ENCODE assay signal across 10 mouse cellular contexts in the genomic region with DNA sequence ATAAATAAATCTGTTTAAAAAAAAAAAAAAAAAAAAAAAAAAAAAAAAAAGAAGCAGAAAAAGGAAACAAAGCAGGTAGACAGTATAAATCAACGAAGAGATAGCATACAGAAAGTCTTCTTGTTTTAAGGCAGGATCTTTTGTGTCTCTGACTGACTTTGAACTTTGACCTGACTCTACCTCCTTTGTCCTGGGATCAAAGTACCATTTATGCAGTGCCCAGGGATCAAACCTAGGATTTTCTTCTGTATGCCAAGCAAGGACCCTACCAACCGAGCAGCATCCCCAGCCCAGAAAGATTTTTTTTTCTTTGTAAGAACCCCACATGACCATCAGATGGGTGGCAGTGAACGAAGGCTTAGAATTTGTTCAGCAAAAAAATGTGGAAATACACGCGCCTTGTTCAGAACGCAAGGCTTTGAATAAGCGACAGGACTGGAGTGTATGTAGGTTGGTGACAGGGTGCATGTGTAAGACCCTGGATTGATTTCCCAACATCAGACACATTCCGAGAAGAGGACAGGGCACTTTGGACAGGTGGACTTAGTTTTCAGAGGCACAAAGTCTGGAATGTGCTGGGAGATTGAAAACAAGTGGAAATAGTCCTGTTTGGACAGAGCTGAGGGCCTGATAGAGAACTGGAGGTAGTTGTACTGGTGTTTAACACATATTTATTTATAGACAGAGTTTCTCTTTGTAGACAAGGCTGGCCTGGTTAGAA. TPM values are rescaled to one million over a fixed set of nuclear protein-coding genes. Genes with fewer than 3 reads are reported as not detected.
DNase-seq lines count a peak whose midpoint lies in the region; ATAC-seq lines count a peak whose summit lies in the region.
"Had no signal": no experiment of that assay in that cellular context is flagged by ENCODE, and none has a peak within 500 bp of the region (broad histone marks: within the 10 kb centered on the region; RNA-seq: fewer than 3 reads in every experiment).

No protein-coding gene starts in this region.

- WGBS in heart, embryonic 12.5 days: 85% methylated on average over 8 of the region's 8 CpGs
- 68% methylated on average over 8 of the region's 8 CpGs for WGBS in lung, embryonic 16.5 days
- WGBS in limb, embryonic 11.5 days: 81% methylated on average over 8 of the region's 8 CpGs

- H3K9ac ChIP-seq in heart, embryonic 12.5 days: no peak overlapping the region; the same call in 1 of the 2 replicates
- no peak overlapping the region for H3K9ac ChIP-seq in lung, embryonic 16.5 days (ENCODE audit: low read length)
- no peak overlapping the region for H3K9ac ChIP-seq in limb, embryonic 11.5 days (ENCODE audit: low read length)

- H3K4me2 ChIP-seq in heart, embryonic 12.5 days: peak overlapping the region; percentile 95
- H3K4me2 ChIP-seq in lung, embryonic 16.5 days (ENCODE audit: low read depth, low read length): no peak overlapping the region
- H3K4me2 ChIP-seq in limb, embryonic 11.5 days (ENCODE audit: low read depth, severe bottlenecking): peak overlapping the region; percentile 87

- H3K4me3 ChIP-seq in heart, embryonic 12.5 days: no peak overlapping the region
- H3K4me3 ChIP-seq in lung, embryonic 16.5 days (ENCODE audit: low read length): no peak overlapping the region; the same call in 1 of the 2 replicates
- H3K4me3 ChIP-seq in limb, embryonic 11.5 days (ENCODE audit: low read depth, low read length): no peak overlapping the region

- no peaks in the 10 kb centered on the region for H3K27me3 ChIP-seq in heart, embryonic 12.5 days (replicated peaks)
- no peaks in the 10 kb centered on the region for H3K27me3 ChIP-seq in lung, embryonic 16.5 days (ENCODE audit: control insufficient read depth, insufficient read depth, low read depth, low read length)
- no peaks in the 10 kb centered on the region for H3K27me3 ChIP-seq in limb, embryonic 11.5 days (ENCODE audit: control insufficient read depth, insufficient read depth, low read length)

- H3K36me3 ChIP-seq in heart, embryonic 12.5 days: peaks cover 5% of the 10 kb centered on the region; the same call in 1 of the 2 replicates
- no peaks in the 10 kb centered on the region; the same call in 1 of the 2 replicates for H3K36me3 ChIP-seq in lung, embryonic 16.5 days (ENCODE audit: control insufficient read depth, insufficient read depth, low read length)
- H3K36me3 ChIP-seq in limb, embryonic 11.5 days (ENCODE audit: control insufficient read depth, insufficient read depth, low read length): no peaks in the 10 kb centered on the region

- no peak for DNase-seq in heart, adult 8-10 months (ENCODE audit: low spot score)
- DNase-seq in lung, postnatal 36 days: no peak
- peak; percentile 24 for DNase-seq in limb, embryonic 11.5 days (ENCODE audit: low spot score)
- DNase-seq in naive thymus-derived CD4-positive, alpha-beta T cell, adult 2 months (ENCODE audit: low read depth): peak; percentile 25
- DNase-seq in urinary bladder, adult 2 months (ENCODE audit: low spot score): no peak
- DNase-seq in cerebellum, adult 11-12 months: no peak
- DNase-seq: adrenal gland, postnatal 10 days; gastrocnemius, postnatal 10 days had no signal

- H3K9me3 ChIP-seq in heart, embryonic 12.5 days (replicated peaks): 0 out of 2 replicates have a peak, but pooled peaks cover under 1% of the 10 kb centered on the region
- H3K9me3 ChIP-seq in lung, embryonic 16.5 days (ENCODE audit: control insufficient read depth, low read length): no peaks in the 10 kb centered on the region
- no peaks in the 10 kb centered on the region for H3K9me3 ChIP-seq in limb, embryonic 11.5 days (ENCODE audit: control insufficient read depth, low read length)

- no peak for ATAC-seq in heart, embryonic 12.5 days (ENCODE audit: insufficient number of reproducible peaks, low FRiP score)
- no peak for ATAC-seq in lung, embryonic 16.5 days (ENCODE audit: low read depth)
- ATAC-seq in limb, embryonic 11.5 days (ENCODE audit: insufficient number of reproducible peaks, low FRiP score, low TSS enrichment, low read depth): no peak

- peaks cover 19% of the 10 kb centered on the region for H3K4me1 ChIP-seq in heart, embryonic 12.5 days (replicated peaks)
- H3K4me1 ChIP-seq in lung, embryonic 16.5 days (replicated peaks; ENCODE audit: control insufficient read depth, insufficient read depth, low read length): peaks cover 15% of the 10 kb centered on the region
- H3K4me1 ChIP-seq in limb, embryonic 11.5 days (ENCODE audit: control insufficient read depth, insufficient read depth, low read length): peaks cover 14% of the 10 kb centered on the region

- H3K27ac ChIP-seq in heart, embryonic 12.5 days (ENCODE audit: poor library complexity, severe bottlenecking): peak overlapping the region; percentile 25; the same call in 1 of the 2 replicates
- H3K27ac ChIP-seq in lung, embryonic 16.5 days (ENCODE audit: low read length): peak overlapping the region; percentile 94; the same call in 1 of the 2 replicates
- H3K27ac ChIP-seq in limb, embryonic 11.5 days (replicated peaks; ENCODE audit: low read depth, low read length): no peak overlapping the region

RNA-seq across cellular contexts. Expression of gene Pim1, which starts 2.1 kb away (rescaled TPM):
- 25.1 and 27.0 TPM in 2 replicates for polyA plus RNA-seq in heart, embryonic 12.5 days (2016; fragmentation: Nextera tagmentation; extraction: Ambion mirVana)
- 10 to 100 TPM; 16.0 to 22.3 (median 17.4) TPM for total RNA-seq in heart, adult 8-10 months (2022)
- polyA plus RNA-seq in lung, embryonic 16.5 days (2015; fragmentation: Nextera tagmentation; extraction: Ambion mirVana): 15.6 and 16.6 TPM in 2 replicates
- polyA plus RNA-seq in limb, embryonic 11.5 days (2014; fragmentation: Nextera tagmentation; extraction: Ambion mirVana): 19.1 and 21.5 TPM in 2 replicates
- 21.2 and 24.4 TPM in 2 replicates for polyA plus RNA-seq in urinary bladder, adult 2 months (2012; rRNA removed)

Comparison
In these comparisons a context has a peak if more than half of its experiments do, and no peak if none do; other contexts are left out.
1. DNase-seq: peak in limb, embryonic 11.5 days (single experiment) and naive thymus-derived CD4-positive, alpha-beta T cell, adult 2 months (single experiment); none in heart, adult 8-10 months (single experiment), lung, postnatal 36 days (single experiment), urinary bladder, adult 2 months (single experiment) and cerebellum, adult 11-12 months (single experiment).